Mouse (Mus musculus) hematopoietic stem cell, adult 5-6 weeks (primary cell): ENCODE measurements around the gene Osmr. TPM values are rescaled to one million over a fixed set of nuclear protein-coding genes. Genes with fewer than 3 reads are reported as not detected.
A peak's percentile ranks its signal among the peaks of the same experiment; 100 is the strongest.

ENCODE experiments used
- ATAC-seq, 2 experiments: fragments of 125-278 bp in 1 of 2; replicated peaks in 1 of 2; 2 replicates each; pipeline ENCODE4 v1.8.0; 2016 to 2017; ENCODE audit warnings: inconsistent platforms in 2 of 2, mild to moderate bottlenecking in 2 of 2, moderate number of reproducible peaks in 2 of 2, low read depth in 1 of 2, moderate TSS enrichment in 1 of 2; ENCODE audit not compliant: low FRiP score in 2 of 2, poor library complexity in 2 of 2, severe bottlenecking in 2 of 2, insufficient read depth in 1 of 2, low TSS enrichment in 1 of 2
- total RNA-seq: library from RNA; stranded (forward); fragments of 172-1452, 232-1000 nt; gene quantifications from 2 replicates; pipeline ENCODE4 v1.2.3, GENCODE M21; 2017

Osmr gene
- total RNA-seq = not detected in 2 replicates

GRCm38 (mm10) chr15:6874601-6875019 lies at the start of gene Osmr:
Osmr (minus strand) TSS chr15:6874969.
- no peak for ATAC-seq

GRCm38 (mm10) chr15:6919406-6919805 lies 44.6 kb upstream of the Osmr start:
- no peak for ATAC-seq

- ATAC-seq = no peak
These were observed 39.4 kb upstream of the Osmr start for GRCm38 (mm10) chr15:6914163-6914562.

- ATAC-seq = peak; percentile 91 to 92
These were observed 34.9 kb upstream of the Osmr start for GRCm38 (mm10) chr15:6909669-6910068.

- ATAC-seq = no peak
These were observed 34.3 kb upstream of the Osmr start for GRCm38 (mm10) chr15:6909084-6909483.

GRCm38 (mm10) chr15:6908601-6909000 lies 33.8 kb upstream of the Osmr start:
- ATAC-seq = no peak

GRCm38 (mm10) chr15:6906260-6907047 lies 31.7 kb upstream of the Osmr start:
- no peak for ATAC-seq

GRCm38 (mm10) chr15:6905726-6906125 lies 31.0 kb upstream of the Osmr start:
- no peak for ATAC-seq

- ATAC-seq = no peak
These were observed 28.7 kb upstream of the Osmr start for GRCm38 (mm10) chr15:6903286-6903975.

- no peak for ATAC-seq
These were observed 27.3 kb upstream of the Osmr start for GRCm38 (mm10) chr15:6901982-6902639.

GRCm38 (mm10) chr15:6901236-6901635 lies 26.5 kb upstream of the Osmr start:
- no peak for ATAC-seq

GRCm38 (mm10) chr15:6884260-6884659 lies 9.5 kb upstream of the Osmr start:
- ATAC-seq = no peak

GRCm38 (mm10) chr15:6883816-6884215 lies 9.0 kb upstream of the Osmr start:
- ATAC-seq = no peak

- ATAC-seq = no peak
These were observed 8.3 kb upstream of the Osmr start for GRCm38 (mm10) chr15:6883091-6883490.

GRCm38 (mm10) chr15:6882180-6882579 lies 7.4 kb upstream of the Osmr start:
- peak in 1 of 2 experiments; percentile 45; a peak in 1 of 4 replicates for ATAC-seq

- no peak for ATAC-seq
These were observed 6.4 kb upstream of the Osmr start for GRCm38 (mm10) chr15:6881211-6881610.

GRCm38 (mm10) chr15:6873807-6874600 lies 765 bp downstream of the Osmr start:
- peak; percentile 20 to 46; a peak in 3 of 4 replicates for ATAC-seq
